Mouse (Mus musculus) C2C12 (cell line): ENCODE measurements around the gene Csmd2.

ENCODE experiments used
- CTCF ChIP-seq: IDR thresholded peaks from one replicate; pipeline ENCODE4 v1.5.1; 2011; ENCODE audit not compliant: control insufficient read depth, insufficient read depth, insufficient read length
- FOSL1 ChIP-seq: IDR thresholded peaks from one replicate; pipeline ENCODE4 v1.8.0; 2011; ENCODE audit warnings: mild to moderate bottlenecking, low read length; ENCODE audit not compliant: poor library complexity, insufficient read depth, severe bottlenecking
- MAX ChIP-seq: IDR thresholded peaks from one replicate; pipeline ENCODE4 v1.6.1; 2011; ENCODE audit warnings: mild to moderate bottlenecking, control low read depth
- MYOG ChIP-seq: IDR thresholded peaks from one replicate; pipeline ENCODE4 v1.6.1; 2011; ENCODE audit not compliant: control insufficient read depth, insufficient read length; ENCODE audit errors: extremely low read depth
- USF1 ChIP-seq: IDR thresholded peaks from one replicate; pipeline ENCODE4 v1.6.1; 2011; ENCODE audit warnings: low read depth, mild to moderate bottlenecking, control low read depth, moderate library complexity

DNA sequence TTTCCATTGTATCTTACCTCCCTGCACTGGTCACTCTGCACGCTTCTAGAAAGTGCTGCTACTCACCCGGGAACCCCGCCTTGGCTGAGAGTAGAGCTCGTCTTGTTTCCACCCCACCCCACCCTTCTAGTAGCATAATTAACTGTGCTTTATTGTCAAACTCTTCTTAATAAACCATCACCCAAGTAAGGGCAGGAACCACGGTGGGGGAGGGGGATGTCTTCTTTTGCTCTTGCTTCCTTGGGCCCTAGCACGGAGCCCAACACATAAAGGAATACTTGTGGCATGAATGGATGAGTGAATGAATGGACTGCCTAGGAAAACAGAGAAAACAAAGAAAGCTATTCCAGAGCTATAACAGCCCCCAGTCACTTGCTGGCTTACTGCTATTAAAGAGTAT lies 6.5 kb upstream of the Csmd2 start:
- TF ChIP-seq CTCF: no peak
- no peak for TF ChIP-seq MAX
- no peak for TF ChIP-seq USF1
- no peak for TF ChIP-seq MYOG
- no peak for TF ChIP-seq FOSL1
